Mouse (Mus musculus) left cerebral cortex, adult 18-20 months (tissue): ENCODE data around the gene Atp5mpl. TPM values are rescaled to one million over a fixed set of nuclear protein-coding genes. Genes with fewer than 3 reads are reported as not detected.
"Not testable (repeated sequence)": the region's sequence is repeated elsewhere in the genome, so short reads cannot be mapped to it uniquely, and the experiment has no call there.

ENCODE experiments used
- DNase-seq, 2 experiments: peaks; one replicate each; pipeline ENCODE4 v3.0.0; 2021 to 2022; ENCODE audit warnings: low spot score in 2 of 2, mixed read lengths in 1 of 2
- total RNA-seq, 2 experiments: library from RNA; stranded (reverse); gene quantifications; 2 replicates each; pipeline ENCODE4 v1.2.3; 2021

Gene Atp5mpl
- total RNA-seq, 2 experiments from 2014 or later: 353 to 384 TPM

DNA sequence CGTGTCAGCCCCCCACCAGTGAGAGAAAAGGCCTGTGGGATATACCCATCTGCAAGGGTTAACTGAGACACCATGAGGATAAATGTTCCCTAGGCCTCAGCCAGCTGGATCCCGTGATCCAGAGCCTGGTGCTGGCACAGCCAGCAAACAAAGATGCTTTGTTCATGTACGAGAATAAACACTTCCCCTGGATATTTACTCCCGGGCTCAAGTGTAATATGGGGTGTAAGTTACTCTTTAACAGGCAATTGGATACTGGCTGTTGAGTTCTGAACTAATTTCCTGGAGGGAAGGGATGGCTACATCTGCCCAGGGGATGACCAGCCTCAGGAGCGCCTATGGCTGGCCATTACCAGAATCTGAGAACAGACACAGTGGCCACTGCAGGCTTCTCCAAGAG lies 15.1 kb downstream of the Atp5mpl start:
- no peak for DNase-seq

DNA sequence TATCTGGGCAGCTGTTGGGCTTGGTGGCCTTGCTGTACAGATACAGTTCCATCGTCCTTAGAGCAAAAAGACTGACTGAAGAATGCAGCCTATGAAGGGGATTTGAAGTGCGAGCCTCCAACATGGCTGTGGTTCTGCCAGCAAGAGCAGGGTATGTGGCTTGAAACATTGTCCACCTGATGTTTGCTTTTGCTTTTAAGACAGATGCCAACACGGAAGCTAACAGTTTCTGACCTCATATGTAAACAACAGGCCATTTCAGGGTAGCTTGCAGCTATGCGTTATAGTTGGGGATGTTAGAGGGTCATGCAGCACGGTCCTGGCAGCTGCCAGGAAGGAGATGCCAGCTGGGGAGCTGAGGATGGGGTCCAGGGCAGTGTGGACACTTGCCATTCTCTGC lies 16.3 kb downstream of the Atp5mpl start:
- DNase-seq: no peak

DNA sequence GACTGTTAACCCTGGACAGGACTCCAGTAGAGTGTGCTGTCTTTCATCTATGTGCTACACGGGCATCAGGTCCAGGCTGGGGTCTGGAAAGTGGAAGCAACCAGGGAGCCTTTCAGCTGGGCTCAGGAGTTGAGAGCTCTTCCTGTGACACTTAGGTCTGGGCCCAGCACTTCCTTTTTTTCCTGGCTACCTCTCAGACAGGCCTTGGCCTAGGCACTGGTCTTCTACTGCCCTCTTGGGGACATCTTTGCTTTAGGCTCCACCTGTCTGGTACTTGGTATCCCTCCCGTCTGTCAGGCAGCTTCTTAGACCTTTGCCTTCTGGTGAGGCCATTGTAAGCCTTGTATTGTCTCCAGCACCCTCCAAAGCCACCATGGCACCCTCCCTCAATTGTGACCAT lies 20.1 kb downstream of the Atp5mpl start:
- peak in 1 of 2 experiments; percentile 30 for DNase-seq

DNA sequence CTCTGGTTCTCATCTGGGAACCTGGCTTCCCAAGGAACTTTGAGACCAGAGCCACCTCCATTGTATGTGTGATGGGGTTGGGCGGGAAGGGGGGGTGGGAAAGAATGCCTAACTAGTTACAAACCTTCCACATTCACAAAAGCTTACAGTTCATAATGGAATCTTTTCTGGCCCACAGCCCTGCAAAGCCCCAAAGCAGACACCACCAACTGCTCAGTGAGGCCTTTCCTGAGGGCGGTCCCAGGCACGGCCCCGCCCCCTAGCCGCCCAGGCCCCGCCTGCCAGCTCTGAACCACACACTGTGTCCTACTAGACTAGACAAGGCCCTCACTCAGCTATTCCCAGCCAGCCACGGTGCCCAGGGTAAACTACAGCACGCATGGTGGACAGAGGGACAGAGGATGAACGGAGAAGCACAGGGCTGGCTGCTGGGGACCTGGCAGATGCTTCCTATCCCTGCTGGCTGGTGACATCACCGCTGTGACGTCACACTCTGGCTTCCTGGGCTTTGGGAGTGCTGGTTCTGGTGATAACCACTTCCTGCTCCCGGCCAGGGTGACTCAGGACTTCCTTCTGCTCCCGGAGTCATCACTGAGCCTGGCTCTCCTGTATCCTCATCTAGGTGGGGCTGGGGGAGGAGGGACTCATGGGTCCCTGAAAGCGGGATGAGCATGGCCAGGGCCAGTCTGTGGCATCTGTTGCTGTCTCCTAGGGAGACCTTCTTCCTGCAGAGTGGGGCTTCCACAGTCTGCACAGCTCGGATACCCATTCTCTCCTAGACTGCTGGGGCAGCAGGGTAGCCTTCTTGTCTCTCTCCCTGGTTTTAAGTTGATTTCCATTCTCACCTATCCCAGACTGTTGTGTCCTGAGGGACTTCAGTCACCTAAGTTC lies 20.8 kb downstream of the Atp5mpl start:
- DNase-seq: not testable (repeated sequence)

DNA sequence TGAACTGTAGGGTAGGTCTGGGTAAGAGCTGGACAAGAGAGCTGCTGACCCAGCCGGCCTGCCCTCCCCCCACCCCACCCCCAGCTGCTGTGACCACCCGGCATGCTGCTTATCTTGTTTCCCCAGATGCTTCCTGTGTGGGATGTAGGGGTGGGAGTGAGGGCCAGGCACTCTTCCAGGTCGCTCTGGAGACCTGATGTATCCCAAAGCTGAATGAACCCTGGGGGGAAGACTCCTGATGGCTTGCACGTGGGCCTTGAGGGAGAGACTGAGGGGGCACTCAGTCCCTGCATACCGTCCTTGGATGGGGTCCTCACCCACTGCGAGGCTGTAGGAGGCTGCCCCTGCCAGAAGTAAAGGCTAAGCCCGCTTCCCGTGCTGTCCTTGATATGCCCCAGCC lies 21.7 kb downstream of the Atp5mpl start:
- no peak for DNase-seq

DNA sequence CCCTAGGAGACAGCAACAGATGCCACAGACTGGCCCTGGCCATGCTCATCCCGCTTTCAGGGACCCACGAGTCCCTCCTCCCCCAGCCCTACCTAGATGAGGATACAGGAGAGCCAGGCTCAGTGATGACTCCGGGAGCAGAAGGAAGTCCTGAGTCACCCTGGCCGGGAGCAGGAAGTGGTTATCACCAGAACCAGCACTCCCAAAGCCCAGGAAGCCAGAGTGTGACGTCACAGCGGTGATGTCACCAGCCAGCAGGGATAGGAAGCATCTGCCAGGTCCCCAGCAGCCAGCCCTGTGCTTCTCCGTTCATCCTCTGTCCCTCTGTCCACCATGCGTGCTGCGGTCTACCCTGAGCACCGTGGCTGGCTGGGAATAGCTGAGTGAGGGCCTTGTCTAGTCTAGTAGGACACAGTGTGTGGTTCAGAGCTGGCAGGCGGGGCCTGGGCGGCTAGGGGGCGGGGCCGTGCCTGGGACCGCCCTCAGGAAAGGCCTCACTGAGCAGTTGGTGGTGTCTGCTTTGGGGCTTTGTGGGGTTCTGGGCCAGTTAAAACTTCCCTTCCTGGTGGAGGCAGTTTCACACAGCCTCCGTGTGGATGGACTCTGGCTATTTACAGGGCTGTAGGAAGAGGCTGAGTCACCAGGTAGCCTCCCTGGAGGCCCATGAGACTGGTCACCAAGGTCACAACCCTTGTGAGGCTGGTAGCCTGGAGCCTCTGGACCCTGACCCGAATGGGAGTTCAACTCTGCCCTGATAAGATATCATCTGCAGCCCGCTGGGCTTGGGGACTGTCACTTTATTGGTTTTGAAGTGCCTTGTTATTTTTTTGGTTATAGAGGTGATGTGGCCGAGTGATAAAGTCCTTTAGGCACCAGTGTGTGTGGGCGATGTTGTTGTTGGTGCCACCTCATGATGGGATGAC lies 22.5 kb downstream of the Atp5mpl start:
- DNase-seq: not testable (repeated sequence)

DNA sequence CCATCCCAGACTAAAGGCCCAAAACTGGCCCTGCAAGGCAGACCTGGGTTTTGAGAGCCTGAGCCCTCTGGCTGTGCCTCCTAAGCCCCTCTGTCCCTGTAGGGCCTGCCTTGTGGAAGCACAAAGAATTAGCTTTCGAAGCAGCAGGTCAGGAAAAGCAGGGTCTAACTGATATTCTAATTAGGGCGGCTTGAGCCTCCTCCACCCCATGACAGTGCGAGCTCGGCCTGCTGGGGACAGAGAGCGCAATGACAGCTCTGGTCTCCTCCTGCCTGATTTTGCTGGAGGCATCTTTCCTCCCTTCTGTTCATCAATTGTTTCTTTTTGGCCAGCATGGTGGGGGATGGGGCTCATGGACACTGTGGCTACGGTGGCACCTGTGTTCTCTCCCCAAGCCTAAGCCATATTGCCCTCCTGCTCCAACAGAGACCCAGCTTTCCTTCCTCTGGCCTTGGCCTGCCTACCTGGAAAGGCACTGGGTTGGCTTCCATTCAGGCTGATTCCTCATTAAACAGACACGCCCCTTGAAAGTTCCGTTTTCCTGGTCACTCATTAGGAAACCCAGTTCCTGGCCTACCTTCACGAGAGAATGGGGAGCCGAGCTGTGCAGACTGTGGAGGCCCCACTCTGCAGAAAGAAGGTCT lies 23.2 kb downstream of the Atp5mpl start:
- no peak for DNase-seq

DNA sequence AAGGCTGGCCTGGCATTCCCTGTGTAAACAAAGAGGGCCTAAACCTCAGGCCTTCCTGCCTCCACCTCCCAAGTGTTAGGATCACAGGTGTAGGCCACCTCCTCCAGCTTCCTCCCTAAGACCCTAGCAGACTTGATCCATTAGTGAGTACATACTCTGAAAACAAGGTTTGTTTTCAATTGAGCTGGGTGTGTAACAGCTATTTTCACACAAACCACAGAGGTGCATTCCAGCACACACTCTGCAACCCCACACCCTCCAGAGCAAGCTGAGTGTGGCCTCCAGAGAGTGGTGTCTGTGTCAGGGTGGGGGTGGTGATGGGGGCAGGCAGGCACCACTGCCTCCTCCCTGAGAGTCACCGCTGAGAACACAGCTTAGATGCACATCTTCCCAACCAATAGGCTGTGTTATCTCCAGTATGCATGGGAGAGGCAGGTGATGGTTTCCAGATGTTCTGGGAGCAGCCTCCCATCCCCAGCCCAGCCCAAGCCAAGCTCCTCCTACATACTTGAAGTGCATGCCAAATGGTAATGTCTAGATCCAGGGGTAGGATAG lies 28.1 kb downstream of the Atp5mpl start:
- DNase-seq: no peak

DNA sequence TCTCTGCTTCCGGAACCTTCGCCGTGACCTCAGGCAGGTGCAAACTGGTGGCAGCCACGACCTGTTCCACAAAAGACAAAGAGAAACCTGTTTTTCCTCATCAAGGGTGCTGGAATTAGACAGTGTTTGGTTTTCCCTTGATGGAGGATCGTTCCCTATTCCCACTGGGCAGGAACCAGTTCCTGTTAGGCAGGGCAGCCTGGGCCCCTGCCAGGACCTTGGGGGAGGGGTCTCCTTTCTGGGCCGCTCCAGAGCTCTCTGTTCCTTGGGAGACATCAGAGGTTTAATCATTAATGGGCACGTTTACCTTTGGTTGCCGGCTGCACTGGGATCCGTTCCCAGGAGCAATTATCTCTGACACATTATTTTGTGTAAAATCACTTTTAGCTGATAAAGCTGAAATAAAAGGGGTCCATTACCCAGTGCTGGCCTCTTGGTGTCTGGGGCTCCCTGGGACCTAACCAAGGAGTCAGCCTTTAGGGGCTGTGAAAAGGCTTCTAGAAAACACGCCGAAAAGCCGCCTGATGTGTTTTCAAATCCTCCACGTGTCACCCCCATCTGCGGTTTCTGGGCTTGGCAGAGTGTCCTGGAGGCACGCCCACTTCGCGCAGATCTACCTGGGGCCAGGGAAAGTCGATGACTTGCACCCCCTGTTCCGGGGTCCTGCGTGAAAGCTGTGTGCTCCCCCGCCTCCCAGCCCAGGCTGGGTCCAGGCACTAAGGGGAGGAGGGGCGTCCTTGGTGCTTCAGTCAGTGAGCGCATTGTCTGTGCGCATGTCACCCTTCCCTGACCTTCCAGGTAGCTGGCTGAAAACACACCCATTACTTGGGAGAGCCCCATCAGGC lies 29.8 kb downstream of the Atp5mpl start:
- DNase-seq: no peak

DNA sequence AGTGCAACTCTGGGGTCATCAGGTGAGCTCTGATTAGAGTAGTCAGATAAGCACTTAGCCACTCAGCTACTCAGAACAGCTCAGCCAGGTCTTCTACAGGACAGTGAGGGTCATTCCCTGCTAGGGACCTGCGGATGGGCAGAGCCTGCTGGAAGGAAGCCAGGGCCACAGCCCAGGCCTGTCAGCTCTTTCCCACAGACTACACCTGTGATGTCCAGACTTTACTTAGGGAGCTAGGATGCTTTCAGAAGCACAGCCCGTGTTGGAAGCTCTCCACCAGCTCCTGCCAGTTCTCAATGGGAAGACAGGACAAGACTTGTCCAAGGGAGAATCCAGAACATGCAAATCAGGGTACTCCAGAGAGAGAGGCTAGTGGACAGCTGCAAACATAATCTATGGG lies 32.8 kb downstream of the Atp5mpl start:
- DNase-seq: no peak

DNA sequence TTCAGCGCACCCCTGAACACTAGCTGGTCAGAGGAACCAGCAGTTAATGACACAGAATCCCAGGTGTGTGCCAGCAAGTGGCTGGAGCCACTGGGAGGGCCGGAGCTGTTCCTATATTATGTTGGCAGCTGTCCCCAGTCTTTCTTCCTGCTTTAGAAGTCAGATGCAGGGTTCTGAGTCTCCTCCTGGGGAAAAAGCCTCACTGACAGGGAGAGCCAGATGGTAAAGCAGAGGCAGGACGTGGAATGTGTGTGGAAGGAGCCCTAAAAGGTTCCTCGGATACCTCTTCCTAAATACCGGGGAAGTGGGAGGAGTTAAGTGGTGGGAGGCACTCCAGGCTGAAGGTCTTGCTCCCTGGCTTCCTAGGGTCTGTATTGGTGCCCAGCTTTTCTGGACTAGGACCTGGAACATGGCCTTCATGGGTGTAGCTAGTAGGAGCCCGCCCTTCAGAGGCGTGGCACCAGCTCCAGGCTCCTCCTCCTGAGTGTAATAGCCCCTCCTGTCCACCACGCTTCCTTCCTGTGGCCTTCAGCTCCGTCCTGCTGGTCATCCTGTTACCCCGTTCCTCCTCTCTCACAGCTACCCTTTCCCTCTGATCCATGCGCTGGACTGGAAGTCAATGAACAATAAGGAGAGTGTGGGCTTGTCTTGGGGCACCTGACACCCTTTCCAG lies 33.6 kb downstream of the Atp5mpl start:
- DNase-seq: no peak

DNA sequence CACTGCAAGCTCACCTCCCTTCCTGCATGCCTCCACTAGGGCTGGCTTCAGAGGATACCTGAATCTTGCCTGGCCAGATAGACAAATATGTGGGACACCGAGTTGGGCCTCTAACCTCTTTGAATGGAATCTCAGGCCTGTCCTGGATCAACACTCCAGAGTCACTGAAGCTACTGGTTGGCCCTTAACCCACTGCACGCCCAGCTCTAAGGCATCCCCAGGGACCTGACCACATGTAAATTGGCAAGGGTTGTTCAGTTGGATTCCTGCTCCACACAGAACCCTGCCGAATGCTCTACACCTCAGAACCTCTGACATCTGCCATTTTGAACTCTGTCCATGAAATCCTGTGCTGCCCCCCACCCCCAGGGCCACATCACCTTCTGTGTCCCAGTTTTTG lies 34.3 kb downstream of the Atp5mpl start:
- DNase-seq: no peak

DNA sequence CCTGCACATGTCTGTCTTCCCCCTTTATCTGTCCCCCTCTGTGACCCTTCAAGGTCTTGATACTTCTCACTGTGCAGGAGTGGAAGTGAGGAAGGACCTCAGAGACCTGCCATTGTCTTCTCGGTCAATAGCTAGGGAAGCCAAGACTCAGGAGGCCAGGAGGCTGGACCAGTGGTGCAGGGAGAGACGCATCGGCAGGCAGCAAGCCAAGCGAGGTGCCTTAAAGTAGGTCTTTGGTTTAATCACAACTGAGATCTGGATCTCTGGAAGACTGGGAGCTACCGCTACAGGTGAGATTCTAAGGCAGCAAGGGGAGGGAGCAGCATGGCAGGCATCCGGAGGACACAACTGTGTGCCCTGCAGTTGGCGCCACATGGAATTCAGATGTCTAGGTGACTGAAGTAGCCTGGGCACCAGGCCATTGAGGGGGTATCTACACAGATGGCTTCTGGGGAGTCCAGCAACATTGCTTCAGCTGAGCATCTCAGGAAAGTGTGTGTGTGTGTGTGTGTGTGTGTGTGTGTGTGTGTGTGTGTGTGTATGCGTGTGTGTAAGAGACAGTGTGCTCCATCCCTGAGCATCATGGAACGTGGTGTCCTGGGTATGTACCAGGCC lies 35.3 kb downstream of the Atp5mpl start:
- no peak for DNase-seq

DNA sequence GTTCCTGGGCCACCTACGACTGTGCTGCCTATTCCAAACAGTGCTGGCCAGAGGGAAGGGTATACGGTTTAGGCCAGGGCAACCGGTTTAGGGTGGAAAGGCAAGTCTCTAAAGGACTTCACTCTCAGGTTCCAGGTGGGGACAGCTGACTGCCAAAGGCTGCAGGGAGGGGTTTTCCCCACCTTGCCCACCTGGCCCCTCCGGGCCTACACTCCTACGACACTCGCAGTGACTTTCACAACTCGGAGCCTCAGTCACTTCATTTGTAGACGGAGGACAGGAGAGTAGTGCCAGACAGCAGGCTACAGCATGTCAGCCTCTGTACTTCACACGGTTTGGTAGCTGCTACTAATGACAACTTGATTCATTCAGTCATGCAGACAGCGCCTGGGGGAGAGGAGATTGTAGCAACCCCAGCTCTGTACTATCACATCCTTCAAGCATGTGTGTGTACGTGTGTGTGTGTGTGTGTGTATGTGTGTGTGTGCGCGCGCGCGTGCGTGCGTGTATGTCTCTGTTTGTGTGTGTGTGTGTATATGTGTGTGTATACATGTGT lies 38.3 kb downstream of the Atp5mpl start:
- DNase-seq: no peak

DNA sequence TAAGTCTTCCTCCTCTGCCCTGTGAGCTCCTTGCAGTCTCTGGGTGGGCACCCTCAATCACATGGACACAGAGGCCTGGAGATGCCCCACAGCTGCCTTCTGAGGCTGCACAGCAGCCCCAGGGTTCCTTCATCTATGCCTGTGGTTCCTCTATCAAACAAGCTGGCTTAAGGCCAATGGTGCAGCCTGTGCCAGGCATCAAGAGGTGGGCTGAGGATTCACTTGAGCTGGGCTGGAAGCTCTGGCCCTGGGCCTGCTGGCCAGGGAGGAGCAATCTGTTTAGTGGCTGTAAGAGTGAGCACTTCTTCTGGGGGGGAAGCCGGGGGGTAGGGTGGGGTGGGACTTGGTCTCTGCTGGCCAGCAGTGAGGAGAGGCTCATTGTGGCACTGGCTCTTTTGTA lies 39.4 kb downstream of the Atp5mpl start:
- DNase-seq: no peak

DNA sequence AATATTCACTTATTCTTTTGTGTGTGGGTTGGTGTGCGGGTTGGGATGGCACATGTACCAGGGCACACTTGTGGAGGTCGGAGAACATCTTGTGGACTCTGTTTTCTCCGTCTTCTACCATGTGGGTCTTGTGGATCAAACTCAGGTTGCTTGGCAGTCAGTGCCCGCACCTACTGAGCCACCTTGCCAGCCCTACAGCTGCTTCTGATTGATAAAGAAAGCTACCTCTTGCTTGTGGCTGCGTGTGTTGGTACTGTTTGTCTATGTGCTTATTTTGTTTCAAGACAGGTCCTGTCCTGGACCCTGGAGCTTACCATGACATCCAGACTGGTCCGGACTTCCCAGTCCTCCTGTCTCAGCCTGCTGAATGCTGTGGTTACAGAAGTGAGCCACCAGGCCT lies 43.7 kb downstream of the Atp5mpl start:
- no peak for DNase-seq

DNA sequence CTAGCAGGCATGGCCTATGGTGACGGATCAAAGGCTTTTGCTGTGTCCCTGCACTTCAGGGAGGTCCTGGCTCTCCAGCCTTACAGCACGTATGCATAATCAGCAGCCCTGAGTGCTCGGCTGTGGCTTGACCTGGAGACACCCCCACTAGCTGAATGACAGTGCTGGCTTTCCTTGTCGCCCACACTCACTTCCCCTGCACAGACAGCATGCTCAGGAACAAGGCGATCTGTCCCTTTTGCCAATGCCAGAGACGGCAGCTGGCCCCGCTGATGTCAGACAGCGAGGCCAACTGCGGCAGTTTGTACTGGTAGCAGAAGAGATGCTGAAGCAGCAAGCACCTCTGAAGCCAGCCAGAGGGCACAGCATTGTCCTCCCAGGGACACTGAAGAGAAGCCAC lies 46.7 kb downstream of the Atp5mpl start:
- peak; percentile 67 to 74 for DNase-seq

DNA sequence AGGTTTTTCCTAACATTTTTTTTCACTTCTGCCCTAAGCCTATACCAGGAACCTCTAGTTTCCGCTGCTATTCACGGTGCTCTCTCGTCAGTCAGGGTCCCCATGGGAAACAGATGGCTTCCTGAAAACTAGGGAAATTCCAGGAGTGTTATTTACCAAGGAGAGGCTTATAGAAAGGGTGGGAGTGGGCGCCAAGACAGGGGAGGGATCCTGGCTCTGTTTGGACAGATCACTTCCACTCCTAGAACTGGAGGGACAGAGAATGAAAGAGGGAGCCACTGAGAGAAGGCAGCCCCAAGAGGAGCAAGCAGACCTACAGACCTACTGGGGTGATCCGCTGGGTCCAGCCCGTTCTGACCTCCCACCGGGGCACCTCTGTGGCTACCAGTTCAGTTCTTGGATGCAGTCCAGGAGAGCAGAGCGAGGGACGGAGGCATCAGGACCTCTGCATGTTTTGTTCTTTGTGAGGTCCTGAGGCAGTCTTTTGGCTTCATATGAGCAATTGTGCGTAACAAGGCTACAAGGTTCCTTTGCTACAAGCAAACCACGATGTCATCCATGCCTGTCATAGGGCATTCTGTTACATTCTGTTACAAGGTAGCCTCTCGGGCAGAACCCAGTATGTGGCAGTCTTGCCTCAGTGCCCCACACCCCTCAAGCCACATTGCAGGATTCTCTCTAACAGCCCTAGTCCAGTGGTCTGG lies 50.1 kb downstream of the Atp5mpl start:
- DNase-seq: no peak
